Mouse (Mus musculus): ENCODE measurements around the gene Gabrd. TPM values are rescaled to one million over a fixed set of nuclear protein-coding genes. Genes with fewer than 3 reads are reported as not detected.
A peak's percentile ranks its signal among the peaks of the same experiment; 100 is the strongest.
"Not testable (repeated sequence)": the region's sequence is repeated elsewhere in the genome, so short reads cannot be mapped to it uniquely, and the experiment has no call there.

Gene Gabrd
- 0.18 and 0.26 TPM in 2 replicates for polyA plus RNA-seq (2015; fragmentation: Nextera tagmentation; extraction: Ambion mirVana)

GRCm38 (mm10) chr4:155397511-155398221 lies at the start of gene Gabrd:
Gabrd (minus strand) TSS chr4:155398112.
- Histone ChIP-seq H3K4me3 (replicated peaks) (peak within 1 kb of the TSS; percentile 43), H3K9ac (replicated peaks) (peak within 1 kb of the TSS; percentile 24; the same call in 1 of the 2 replicates), H3K4me2 (peak within 1 kb of the TSS; percentile 80), H3K9me3 (replicated peaks) (no peaks in the 10 kb centered on the region), H3K27me3 (replicated peaks) (peaks cover 53% of the 10 kb centered on the region), H3K4me1 (peaks cover 7% of the 10 kb centered on the region), H3K36me3 (no peaks in the 10 kb centered on the region), H3K27ac (replicated peaks) (no peak within 1 kb of the TSS)
- WGBS = under 1% methylated on average over 53 of the region's 57 CpGs
- peak; percentile 35; the same call in 1 of the 2 replicates for ATAC-seq (ENCODE audit: low FRiP score)

- Histone ChIP-seq H3K9me3 (replicated peaks) (no peaks in the 10 kb centered on the region), H3K4me1 (no peaks in the 10 kb centered on the region), H3K27ac (replicated peaks) (no peak overlapping the region), H3K36me3 (no peaks in the 10 kb centered on the region), H3K27me3 (replicated peaks) (no peaks in the 10 kb centered on the region), H3K4me3 (replicated peaks) (no peak overlapping the region), H3K9ac (replicated peaks) (no peak overlapping the region), H3K4me2 (no peak overlapping the region)
- ATAC-seq (ENCODE audit: low FRiP score) = no peak
- WGBS = 73% methylated on average over 3 of the region's 3 CpGs
Measured at GRCm38 (mm10) chr4:155442808-155443207, 44.9 kb upstream of the Gabrd start.

- 78% methylated on average over 5 of the region's 5 CpGs for WGBS
- Histone ChIP-seq H3K4me1 (no peaks in the 10 kb centered on the region), H3K9me3 (replicated peaks) (no peaks in the 10 kb centered on the region), H3K9ac (replicated peaks) (no peak overlapping the region), H3K27ac (replicated peaks) (no peak overlapping the region), H3K4me2 (no peak overlapping the region), H3K4me3 (replicated peaks) (no peak overlapping the region), H3K27me3 (replicated peaks) (no peaks in the 10 kb centered on the region), H3K36me3 (no peaks in the 10 kb centered on the region)
- ATAC-seq (ENCODE audit: low FRiP score) = no peak
Measured at GRCm38 (mm10) chr4:155433993-155434392, 36.1 kb upstream of the Gabrd start.

DNA sequence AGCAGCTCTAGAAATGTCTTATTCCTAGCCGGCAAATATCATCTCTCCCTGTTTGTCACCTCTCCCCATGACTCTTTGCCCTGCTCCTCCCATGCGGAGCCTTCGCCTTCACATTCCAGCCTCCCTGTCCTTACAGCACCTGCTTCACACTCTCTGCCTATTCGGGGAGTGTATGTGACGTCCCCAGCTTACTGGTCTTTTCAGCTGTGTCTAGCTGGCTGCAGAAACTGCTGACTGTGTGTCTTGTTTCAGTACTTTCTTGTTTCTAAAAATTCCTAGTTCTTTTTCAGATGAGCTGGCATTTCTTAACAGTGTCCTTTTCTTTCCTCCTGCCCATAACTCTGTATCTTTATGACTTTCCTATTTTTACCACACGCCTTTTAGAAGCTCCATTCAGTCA lies 34.4 kb upstream of the Gabrd start:
- ATAC-seq (ENCODE audit: low FRiP score) = no peak
- H3K4me2 ChIP-seq = no peak overlapping the region
- no peaks in the 10 kb centered on the region for H3K36me3 ChIP-seq
- no peak overlapping the region for H3K9ac ChIP-seq (replicated peaks)
- no peak overlapping the region for H3K4me3 ChIP-seq (replicated peaks)
- H3K27ac ChIP-seq (replicated peaks) = no peak overlapping the region
- WGBS = 89% methylated on average over 6 of the region's 6 CpGs
- no peaks in the 10 kb centered on the region for H3K27me3 ChIP-seq (replicated peaks)
- H3K4me1 ChIP-seq = no peaks in the 10 kb centered on the region
- H3K9me3 ChIP-seq (replicated peaks) = no peaks in the 10 kb centered on the region

GRCm38 (mm10) chr4:155429202-155429601 lies 31.3 kb upstream of the Gabrd start:
- Histone ChIP-seq H3K27me3 (replicated peaks) (no peaks in the 10 kb centered on the region), H3K27ac (replicated peaks) (no peak overlapping the region), H3K9ac (replicated peaks) (no peak overlapping the region), H3K4me2 (no peak overlapping the region), H3K4me3 (replicated peaks) (no peak overlapping the region), H3K36me3 (no peaks in the 10 kb centered on the region), H3K4me1 (no peaks in the 10 kb centered on the region), H3K9me3 (replicated peaks) (no peaks in the 10 kb centered on the region)
- WGBS = 88% methylated on average over 3 of the region's 3 CpGs
- no peak for ATAC-seq (ENCODE audit: low FRiP score)

DNA sequence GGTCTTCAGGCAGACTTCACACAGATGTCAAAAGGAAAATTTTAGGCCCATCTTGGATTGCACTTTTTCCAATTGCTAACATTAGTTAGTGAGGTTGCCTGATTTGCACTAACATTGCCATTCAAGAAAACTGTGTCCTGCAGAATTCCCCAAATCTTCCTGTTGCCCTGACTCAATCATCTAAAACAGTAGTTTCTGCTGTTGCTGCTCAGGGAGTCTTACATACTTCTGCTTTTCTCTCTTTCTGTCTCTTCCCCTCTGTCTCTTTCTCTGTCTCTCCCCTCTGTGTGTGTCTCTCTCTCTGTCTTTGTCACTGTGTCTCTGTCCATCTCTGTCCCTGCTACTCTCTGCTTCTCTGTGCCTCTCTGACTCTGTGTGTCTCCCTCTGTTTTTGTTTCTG lies 30.5 kb upstream of the Gabrd start:
- ATAC-seq (ENCODE audit: low FRiP score) = no peak
- H3K9me3 ChIP-seq (replicated peaks) = no peaks in the 10 kb centered on the region
- no peak overlapping the region for H3K9ac ChIP-seq (replicated peaks)
- H3K4me3 ChIP-seq (replicated peaks) = no peak overlapping the region
- no peaks in the 10 kb centered on the region for H3K36me3 ChIP-seq
- H3K27ac ChIP-seq (replicated peaks) = no peak overlapping the region
- H3K27me3 ChIP-seq (replicated peaks) = no peaks in the 10 kb centered on the region
- no peak overlapping the region for H3K4me2 ChIP-seq
- H3K4me1 ChIP-seq = no peaks in the 10 kb centered on the region

DNA sequence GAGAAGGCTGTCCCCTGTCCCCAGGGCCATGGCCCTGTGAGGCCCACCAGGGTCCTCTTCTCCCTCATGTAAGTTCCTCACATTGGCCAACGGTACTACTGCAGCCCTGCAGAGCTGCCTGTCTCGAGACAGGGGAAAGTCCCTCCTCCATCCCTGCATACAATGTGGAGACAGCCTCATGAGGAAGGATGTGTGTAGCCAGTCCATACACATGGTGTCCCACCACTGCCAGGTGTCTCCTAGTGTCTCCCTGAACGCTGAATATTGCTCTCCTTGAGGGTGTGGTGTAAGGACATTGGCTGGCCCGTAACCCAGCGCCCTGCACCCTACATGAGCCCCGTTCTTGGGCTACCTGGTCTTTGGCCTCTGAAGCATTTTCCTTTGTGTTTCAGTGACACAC lies 28.4 kb upstream of the Gabrd start:
- Histone ChIP-seq H3K27ac (replicated peaks) (no peak overlapping the region), H3K4me2 (no peak overlapping the region), H3K9me3 (replicated peaks) (no peaks in the 10 kb centered on the region), H3K9ac (replicated peaks) (no peak overlapping the region), H3K4me1 (no peaks in the 10 kb centered on the region), H3K27me3 (replicated peaks) (no peaks in the 10 kb centered on the region), H3K36me3 (no peaks in the 10 kb centered on the region; the same call in 1 of the 2 replicates), H3K4me3 (replicated peaks) (no peak overlapping the region)
- no peak for ATAC-seq (ENCODE audit: low FRiP score)
- WGBS = 73% methylated on average over 6 of the region's 6 CpGs

DNA sequence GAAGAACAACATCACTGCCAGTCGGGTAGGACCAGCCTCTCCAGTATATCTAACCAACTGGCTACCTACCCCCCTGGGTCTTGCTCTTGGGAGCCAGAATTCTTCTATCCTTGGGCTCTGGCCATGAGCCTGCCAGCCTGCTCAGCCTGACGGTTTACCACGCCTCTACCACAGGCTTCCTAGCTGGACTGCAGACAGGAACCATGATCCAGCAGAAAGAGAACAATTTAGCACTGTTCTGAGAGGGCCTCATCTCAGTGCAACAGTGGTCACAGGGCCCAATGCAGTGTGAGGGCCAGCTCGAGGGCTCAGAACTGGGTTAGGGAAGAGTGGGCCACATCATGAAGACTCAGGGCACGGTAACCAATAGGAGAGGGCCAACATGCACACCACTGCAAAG lies 26.1 kb upstream of the Gabrd start:
- ATAC-seq (ENCODE audit: low FRiP score) = no peak

DNA sequence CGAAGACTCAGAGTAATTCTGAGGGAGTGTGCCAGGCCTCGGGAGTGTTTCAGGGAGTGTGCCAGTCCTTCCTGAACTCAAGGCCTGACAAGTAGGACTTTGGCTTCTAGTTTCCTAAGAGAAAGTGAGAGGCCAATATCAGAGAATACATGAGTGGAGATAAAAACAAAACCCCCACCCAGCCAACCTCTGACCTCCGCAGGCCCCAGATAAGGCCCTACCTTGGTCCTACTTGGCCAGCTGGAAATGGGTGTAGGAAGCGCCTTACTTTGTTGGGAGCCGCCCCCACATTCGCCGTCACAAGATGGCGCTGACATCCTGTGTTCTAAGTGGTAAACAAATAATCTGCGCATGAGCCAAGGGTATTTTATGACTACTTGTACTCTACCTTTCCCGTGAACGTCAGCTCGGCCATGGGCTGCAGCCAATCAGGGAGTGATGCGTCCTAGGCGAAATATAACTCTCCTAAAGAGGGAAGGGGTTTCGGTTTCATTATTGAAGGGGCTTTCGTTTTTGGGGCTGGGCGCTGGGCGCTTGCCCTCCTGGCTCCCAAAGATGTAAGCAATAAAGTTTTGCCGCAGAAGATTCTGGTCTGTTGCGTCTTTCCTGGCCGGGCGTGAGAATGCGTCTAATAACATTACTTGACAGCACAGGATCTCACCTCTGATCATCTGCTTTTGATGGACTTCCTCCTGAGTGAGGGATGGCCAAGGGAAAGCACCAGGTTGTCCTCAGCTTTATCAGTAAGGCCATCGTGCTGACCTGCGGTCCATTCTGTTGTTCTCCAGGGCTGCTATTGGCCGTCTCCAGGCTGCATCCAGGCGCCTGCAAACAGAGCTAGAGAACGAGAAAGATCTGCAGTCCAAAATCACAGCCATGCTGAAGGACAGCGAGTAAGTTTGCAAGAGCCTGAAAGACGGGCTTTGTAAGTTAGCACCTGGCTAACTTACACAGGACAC lies 23.8 kb upstream of the Gabrd start:
- not testable (repeated sequence) for H3K4me3 ChIP-seq (replicated peaks); H3K27me3 ChIP-seq (replicated peaks); H3K36me3 ChIP-seq; H3K9me3 ChIP-seq (replicated peaks); H3K4me2 ChIP-seq; ATAC-seq (ENCODE audit: low FRiP score); H3K9ac ChIP-seq (replicated peaks); H3K4me1 ChIP-seq; H3K27ac ChIP-seq (replicated peaks)
- 89% methylated on average over 21 of the region's 30 CpGs for WGBS

More for the DNA sequence above, 26.1 kb upstream of the Gabrd start:
- no peak overlapping the region for H3K4me2 ChIP-seq
- H3K27me3 ChIP-seq (replicated peaks) = no peaks in the 10 kb centered on the region
- 86% methylated on average over 5 of the region's 5 CpGs for WGBS
- H3K9ac ChIP-seq (replicated peaks) = no peak overlapping the region
- no peaks in the 10 kb centered on the region for H3K4me1 ChIP-seq
- no peaks in the 10 kb centered on the region for H3K9me3 ChIP-seq (replicated peaks)
- no peak overlapping the region for H3K4me3 ChIP-seq (replicated peaks)
- no peak overlapping the region for H3K27ac ChIP-seq (replicated peaks)
- H3K36me3 ChIP-seq = no peaks in the 10 kb centered on the region; the same call in 1 of the 2 replicates

DNA sequence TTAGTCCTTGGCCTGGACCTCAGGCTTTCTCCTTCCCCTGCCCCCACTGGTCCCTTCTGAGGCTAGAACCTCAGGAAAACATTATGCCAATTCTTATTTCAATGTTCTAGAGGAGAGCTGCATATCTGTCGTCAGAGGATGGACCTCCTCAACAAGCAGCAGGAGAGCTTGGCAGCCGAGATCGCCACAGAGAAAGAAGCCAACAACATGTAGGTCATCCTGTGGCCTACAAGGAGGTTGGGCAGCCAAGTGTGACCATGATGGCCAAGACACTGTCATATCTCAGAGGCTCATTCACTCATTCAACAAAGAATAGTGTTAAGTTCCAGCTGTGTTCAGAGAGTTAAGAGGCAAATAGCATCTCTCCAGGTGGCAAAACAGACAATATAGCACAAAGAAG lies 22.2 kb upstream of the Gabrd start:
- Histone ChIP-seq H3K27ac (replicated peaks) (no peak overlapping the region), H3K4me3 (replicated peaks) (no peak overlapping the region), H3K9me3 (replicated peaks) (no peaks in the 10 kb centered on the region), H3K4me2 (no peak overlapping the region), H3K4me1 (no peaks in the 10 kb centered on the region), H3K36me3 (no peaks in the 10 kb centered on the region; the same call in 1 of the 2 replicates), H3K27me3 (replicated peaks) (no peaks in the 10 kb centered on the region), H3K9ac (replicated peaks) (no peak overlapping the region)
- 88% methylated on average over 3 of the region's 3 CpGs for WGBS
- ATAC-seq (ENCODE audit: low FRiP score) = no peak

GRCm38 (mm10) chr4:155414656-155415235 lies 16.8 kb upstream of the Gabrd start:
- no peaks in the 10 kb centered on the region for H3K9me3 ChIP-seq (replicated peaks)
- H3K27ac ChIP-seq (replicated peaks) = no peak overlapping the region
- H3K36me3 ChIP-seq = no peaks in the 10 kb centered on the region
- peaks cover 4% of the 10 kb centered on the region; the same call in 1 of the 2 replicates for H3K4me1 ChIP-seq
- ATAC-seq (ENCODE audit: low FRiP score) = no peak
- WGBS = 84% methylated on average over 9 of the region's 9 CpGs
- no peak overlapping the region for H3K4me2 ChIP-seq
- H3K9ac ChIP-seq (replicated peaks) = no peak overlapping the region
- no peak overlapping the region for H3K4me3 ChIP-seq (replicated peaks)
- no peaks in the 10 kb centered on the region for H3K27me3 ChIP-seq (replicated peaks)
